ENCODE assay signal across 1 mouse cellular context in the genomic region with DNA sequence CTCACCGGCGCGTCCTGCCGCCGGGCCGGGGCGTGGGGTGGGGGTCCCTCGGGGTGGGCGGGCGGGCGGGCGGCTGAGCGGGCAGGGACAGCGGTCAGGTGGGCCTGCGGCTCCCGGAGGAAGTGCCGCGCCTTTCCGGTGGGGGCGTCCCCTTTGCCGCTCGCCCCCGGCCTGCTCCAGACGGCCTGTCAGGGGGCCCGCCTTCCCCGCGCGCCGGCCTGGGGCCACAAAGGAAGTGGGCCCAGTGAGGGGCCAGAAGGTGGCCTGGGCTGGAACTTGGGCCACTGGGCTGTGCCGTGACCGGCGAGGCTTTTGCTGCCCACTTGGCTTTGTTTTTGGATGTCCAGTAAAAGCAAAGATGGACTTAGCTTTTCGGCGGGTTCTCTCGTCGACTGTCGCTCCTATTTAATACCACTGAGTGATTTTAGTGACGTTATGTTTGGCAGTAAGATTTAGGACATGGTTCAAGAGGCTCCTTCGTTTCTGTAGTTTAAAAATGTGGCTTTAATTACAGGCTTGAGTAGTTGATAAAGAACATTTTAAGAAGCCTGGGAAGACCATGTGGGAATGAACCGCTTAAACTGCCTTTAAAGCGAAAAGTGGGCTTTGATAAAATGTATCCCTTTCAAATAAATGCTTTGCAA.
TF ChIP-seq lines count a peak whose summit lies in the region.

No protein-coding gene starts in this region.

TF ChIP-seq in C2C12, 6 proteins besides CTCF, POLR2A, EP300 and RAD21:
- no peak for TF ChIP-seq FOSL1 (IDR thresholded peaks at IDR 0.05; ENCODE audit: insufficient read depth, low read length, poor library complexity, severe bottlenecking)
- no peak for TF ChIP-seq CEBPB (IDR thresholded peaks at IDR 0.05; ENCODE audit: low read depth)
- no peak for TF ChIP-seq MYOG (IDR thresholded peaks at IDR 0.05; ENCODE audit: control insufficient read depth, extremely low read depth, insufficient read length)
- TF ChIP-seq MAX (IDR thresholded peaks at IDR 0.05): no peak
- no peak for TF ChIP-seq MYOD1 (IDR thresholded peaks at IDR 0.05; ENCODE audit: control insufficient read depth, insufficient read length, low read depth)
- TF ChIP-seq USF1 (IDR thresholded peaks at IDR 0.05; ENCODE audit: low read depth): no peak
